Mouse (Mus musculus) telencephalon, adult 2 months (tissue): ENCODE results near the gene Espnl.

Source experiments
- DNase-seq: peaks from one replicate; pipeline ENCODE4 v3.0.0-alpha.2; 2011; ENCODE audit warnings: low read depth, low spot score

Espnl gene

GRCm38 (mm10) chr1:91321760-91322438 is at the start of gene Espnl:
Gene Espnl (plus strand): TSS chr1:91322075.
- no peak for DNase-seq

- no peak for DNase-seq
Measured at GRCm38 (mm10) chr1:91272260-91272659, 49.6 kb upstream of the Espnl start.

GRCm38 (mm10) chr1:91276581-91276980 is 45.3 kb upstream of the Espnl start:
- DNase-seq: no peak

GRCm38 (mm10) chr1:91277480-91277879 is 44.4 kb upstream of the Espnl start:
- no peak for DNase-seq

GRCm38 (mm10) chr1:91278410-91279119 is 43.3 kb upstream of the Espnl start:
- DNase-seq: no peak

GRCm38 (mm10) chr1:91279126-91279525 is 42.7 kb upstream of the Espnl start:
- no peak for DNase-seq

- no peak for DNase-seq
Measured at GRCm38 (mm10) chr1:91282582-91282981, 39.3 kb upstream of the Espnl start.

GRCm38 (mm10) chr1:91289375-91289774 is 32.5 kb upstream of the Espnl start:
- no peak for DNase-seq

GRCm38 (mm10) chr1:91292101-91292825 is 29.6 kb upstream of the Espnl start:
- DNase-seq: no peak

- DNase-seq: no peak
Measured at GRCm38 (mm10) chr1:91295544-91295943, 26.3 kb upstream of the Espnl start.

- DNase-seq: peak; percentile 86
Measured at GRCm38 (mm10) chr1:91297799-91298744, 23.8 kb upstream of the Espnl start, which contains the start of gene Scly. Gene Scly (plus strand): TSS chr1:91298338.

- DNase-seq: no peak
Measured at GRCm38 (mm10) chr1:91299026-91299706, 22.7 kb upstream of the Espnl start.

- no peak for DNase-seq
Measured at GRCm38 (mm10) chr1:91299707-91300426, 22.0 kb upstream of the Espnl start.

- DNase-seq: no peak
Measured at GRCm38 (mm10) chr1:91301206-91301920, 20.5 kb upstream of the Espnl start.

GRCm38 (mm10) chr1:91302021-91302420 is 19.9 kb upstream of the Espnl start:
- DNase-seq: no peak

- DNase-seq: no peak
Measured at GRCm38 (mm10) chr1:91304621-91305020, 17.3 kb upstream of the Espnl start.

- no peak for DNase-seq
Measured at GRCm38 (mm10) chr1:91309366-91310085, 12.3 kb upstream of the Espnl start.

GRCm38 (mm10) chr1:91312273-91312672 is 9.6 kb upstream of the Espnl start:
- no peak for DNase-seq

- DNase-seq: no peak
Measured at GRCm38 (mm10) chr1:91313251-91313650, 8.6 kb upstream of the Espnl start.
